Mouse (Mus musculus): ENCODE results near the gene Myh14. TPM values are rescaled to one million over a fixed set of nuclear protein-coding genes. Genes with fewer than 3 reads are reported as not detected.

Gene Myh14
- polyA plus RNA-seq, 1 experiment from 2014 or later = 1.9 TPM

DNA sequence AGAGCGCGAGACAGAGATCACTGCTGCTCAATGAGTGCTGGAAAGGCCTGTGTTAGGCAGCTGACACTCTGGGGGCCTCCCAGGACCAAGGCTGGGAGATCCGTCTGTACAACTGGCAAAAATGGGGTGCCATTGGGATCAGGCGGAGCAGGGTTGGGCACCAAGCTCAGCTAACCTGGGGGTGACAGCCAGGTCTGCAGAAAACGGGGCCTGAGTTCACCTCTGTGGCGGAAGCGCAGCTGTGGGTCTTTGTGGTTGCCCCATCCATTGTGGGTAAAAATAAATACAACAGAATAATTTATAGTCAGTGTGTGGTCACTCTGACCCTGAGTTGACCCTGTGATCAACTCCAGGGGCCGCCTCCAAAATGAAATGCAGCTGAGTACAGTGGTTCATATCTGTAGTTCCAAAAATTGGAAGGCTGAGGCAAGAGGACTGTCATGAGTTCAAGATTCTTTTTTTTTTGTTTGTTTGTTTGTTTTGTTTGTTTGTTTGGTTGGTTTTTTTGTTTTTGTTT lies 21.5 kb downstream of the Myh14 start:
- Histone ChIP-seq H3K4me3 (ENCODE audit: low read depth, low read length) (no peak overlapping the region), H3K9me3 (ENCODE audit: control insufficient read depth, low read length) (no peaks in the 10 kb centered on the region), H3K4me2 (replicated peaks; ENCODE audit: low read depth, low read length) (no peak overlapping the region), H3K27ac (ENCODE audit: low read depth, low read length) (no peak overlapping the region), H3K36me3 (ENCODE audit: control insufficient read depth, insufficient read depth, low read length) (no peaks in the 10 kb centered on the region), H3K27me3 (ENCODE audit: control insufficient read depth, insufficient read depth, low read length) (peaks cover 8% of the 10 kb centered on the region), H3K4me1 (replicated peaks; ENCODE audit: control insufficient read depth, insufficient read depth, low read length) (no peaks in the 10 kb centered on the region), H3K9ac (ENCODE audit: low read depth, low read length) (no peak overlapping the region)
- ATAC-seq (ENCODE audit: low FRiP score) = no peak
- WGBS = 77% methylated on average over 8 of the region's 8 CpGs
- no peak for DNase-seq (ENCODE audit: low spot score)

DNA sequence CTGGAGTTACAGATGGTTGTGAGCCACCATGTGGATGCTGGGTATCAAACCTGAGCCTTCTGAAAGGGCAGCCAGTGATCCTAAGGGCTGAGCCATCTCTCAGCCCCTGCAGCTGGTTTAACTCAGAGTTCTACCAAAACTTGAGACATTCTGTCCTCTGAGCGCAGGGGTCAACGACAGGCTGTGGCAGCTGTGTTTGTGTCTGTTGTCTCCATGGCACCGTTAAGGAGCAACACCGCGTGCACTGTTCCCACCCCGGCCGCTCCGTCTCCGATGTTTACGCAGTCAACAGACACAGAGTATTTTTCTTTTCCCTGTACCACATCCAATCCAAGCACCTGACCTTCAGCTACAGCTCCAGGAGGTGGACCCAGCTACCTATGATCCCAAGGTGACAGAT lies 22.9 kb downstream of the Myh14 start:
- DNase-seq (ENCODE audit: low spot score) = no peak
- Histone ChIP-seq H3K4me1 (replicated peaks; ENCODE audit: control insufficient read depth, insufficient read depth, low read length) (no peaks in the 10 kb centered on the region), H3K27ac (ENCODE audit: low read depth, low read length) (no peak overlapping the region), H3K4me3 (ENCODE audit: low read depth, low read length) (no peak overlapping the region), H3K36me3 (ENCODE audit: control insufficient read depth, insufficient read depth, low read length) (no peaks in the 10 kb centered on the region), H3K27me3 (ENCODE audit: control insufficient read depth, insufficient read depth, low read length) (peaks cover 8% of the 10 kb centered on the region), H3K4me2 (replicated peaks; ENCODE audit: low read depth, low read length) (no peak overlapping the region), H3K9me3 (ENCODE audit: control insufficient read depth, low read length) (no peaks in the 10 kb centered on the region), H3K9ac (ENCODE audit: low read depth, low read length) (no peak overlapping the region)
- 70% methylated on average over 10 of the region's 10 CpGs for WGBS
- ATAC-seq (ENCODE audit: low FRiP score) = no peak

DNA sequence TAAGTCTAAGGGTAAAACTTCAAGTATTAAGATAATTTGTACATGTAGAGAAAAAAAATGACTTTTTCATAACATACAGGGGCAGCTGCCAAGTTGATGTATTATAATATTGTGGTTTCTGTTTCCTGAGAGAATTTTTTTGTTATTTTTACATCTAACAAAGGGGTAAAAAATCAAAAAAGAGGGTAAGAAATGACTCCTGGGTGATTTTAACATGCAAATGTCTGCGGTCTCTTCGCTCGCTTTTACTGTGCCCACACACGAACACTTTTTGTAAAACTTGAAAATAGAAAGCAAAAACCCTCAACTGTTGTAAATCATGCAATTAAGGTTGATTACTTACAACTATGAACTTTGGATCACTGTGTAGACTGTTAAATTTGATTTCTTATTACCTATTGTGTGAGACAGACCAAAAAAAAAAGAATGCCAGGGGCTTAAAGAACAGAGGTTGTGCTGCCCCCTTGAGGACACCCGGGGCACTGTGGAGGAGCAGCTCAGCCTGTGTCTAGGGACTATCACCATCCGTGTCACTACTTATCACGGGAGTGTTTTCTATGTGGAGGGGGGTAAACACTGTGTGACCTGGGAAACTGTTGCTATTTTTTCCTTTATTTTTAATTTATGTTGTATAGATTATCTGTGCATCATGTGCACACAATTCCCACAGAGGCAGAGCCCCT lies 23.5 kb downstream of the Myh14 start:
- Histone ChIP-seq H3K9ac (ENCODE audit: low read depth, low read length) (no peak overlapping the region), H3K4me1 (replicated peaks; ENCODE audit: control insufficient read depth, insufficient read depth, low read length) (no peaks in the 10 kb centered on the region), H3K36me3 (ENCODE audit: control insufficient read depth, insufficient read depth, low read length) (no peaks in the 10 kb centered on the region), H3K9me3 (ENCODE audit: control insufficient read depth, low read length) (no peaks in the 10 kb centered on the region), H3K4me2 (replicated peaks; ENCODE audit: low read depth, low read length) (no peak overlapping the region), H3K4me3 (ENCODE audit: low read depth, low read length) (no peak overlapping the region), H3K27ac (ENCODE audit: low read depth, low read length) (no peak overlapping the region), H3K27me3 (ENCODE audit: control insufficient read depth, insufficient read depth, low read length) (peaks cover 8% of the 10 kb centered on the region)
- 53% methylated on average over 7 of the region's 7 CpGs for WGBS
- ATAC-seq (ENCODE audit: low FRiP score) (no peak), DNase-seq (ENCODE audit: low spot score) (peak; percentile 84)

DNA sequence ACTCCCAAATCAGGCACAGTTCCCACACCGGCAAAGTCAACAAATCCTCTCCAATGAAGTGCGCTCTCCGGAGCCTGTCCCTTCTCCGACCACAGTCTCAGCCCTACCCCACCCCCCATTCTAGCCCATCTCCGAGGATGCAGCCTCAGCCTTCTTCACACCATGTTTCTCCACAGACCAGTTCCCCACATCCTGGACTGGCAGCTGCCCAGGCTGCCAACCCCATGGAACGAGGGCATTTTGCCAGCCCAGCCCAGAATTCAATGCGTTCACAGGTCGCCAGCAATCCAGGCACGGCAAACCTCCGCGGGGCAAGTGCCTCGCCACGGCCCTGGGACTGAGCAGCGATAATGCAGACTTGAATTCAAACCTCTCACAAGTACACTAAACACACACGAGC lies 24.7 kb downstream of the Myh14 start:
- Histone ChIP-seq H3K27me3 (ENCODE audit: control insufficient read depth, insufficient read depth, low read length) (peaks cover 12% of the 10 kb centered on the region), H3K4me3 (ENCODE audit: low read depth, low read length) (no peak overlapping the region), H3K9me3 (ENCODE audit: control insufficient read depth, low read length) (no peaks in the 10 kb centered on the region), H3K27ac (ENCODE audit: low read depth, low read length) (no peak overlapping the region), H3K9ac (ENCODE audit: low read depth, low read length) (no peak overlapping the region), H3K4me2 (replicated peaks; ENCODE audit: low read depth, low read length) (no peak overlapping the region), H3K36me3 (ENCODE audit: control insufficient read depth, insufficient read depth, low read length) (no peaks in the 10 kb centered on the region), H3K4me1 (replicated peaks; ENCODE audit: control insufficient read depth, insufficient read depth, low read length) (no peaks in the 10 kb centered on the region)
- WGBS = 31% methylated on average over 15 of the region's 15 CpGs
- ATAC-seq (ENCODE audit: low FRiP score) (no peak), DNase-seq (ENCODE audit: low spot score) (no peak)

DNA sequence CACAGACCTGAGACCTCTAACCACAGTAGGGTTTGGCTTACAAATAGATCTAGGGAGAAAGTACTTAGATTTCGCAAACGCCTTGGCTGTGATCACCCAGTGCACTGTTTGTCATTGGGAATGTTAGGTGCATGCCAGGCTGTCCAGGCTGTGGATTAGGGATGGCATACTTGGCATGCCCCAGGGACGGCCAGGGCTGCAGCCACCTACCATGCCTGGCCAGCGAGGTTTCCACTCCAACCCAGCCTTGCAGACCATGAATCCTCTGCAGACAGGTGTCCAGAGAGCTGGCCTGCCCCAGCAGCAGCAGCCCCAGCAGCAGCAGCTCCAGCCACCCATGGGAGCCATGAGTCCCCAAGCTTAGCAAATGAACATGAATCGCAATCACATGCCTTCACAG lies 25.4 kb downstream of the Myh14 start:
- DNase-seq (ENCODE audit: low spot score) (no peak), ATAC-seq (ENCODE audit: low FRiP score) (no peak)
- no peak overlapping the region for H3K4me2 ChIP-seq (replicated peaks; ENCODE audit: low read depth, low read length)
- no peaks in the 10 kb centered on the region for H3K4me1 ChIP-seq (replicated peaks; ENCODE audit: control insufficient read depth, insufficient read depth, low read length)
- H3K36me3 ChIP-seq (ENCODE audit: control insufficient read depth, insufficient read depth, low read length) = no peaks in the 10 kb centered on the region
- H3K9me3 ChIP-seq (ENCODE audit: control insufficient read depth, low read length) = no peaks in the 10 kb centered on the region
- WGBS = 79% methylated on average over 5 of the region's 5 CpGs
- peaks cover 15% of the 10 kb centered on the region for H3K27me3 ChIP-seq (ENCODE audit: control insufficient read depth, insufficient read depth, low read length)
- no peak overlapping the region for H3K9ac ChIP-seq (ENCODE audit: low read depth, low read length)
- no peak overlapping the region for H3K4me3 ChIP-seq (ENCODE audit: low read depth, low read length)
- no peak overlapping the region for H3K27ac ChIP-seq (ENCODE audit: low read depth, low read length)

DNA sequence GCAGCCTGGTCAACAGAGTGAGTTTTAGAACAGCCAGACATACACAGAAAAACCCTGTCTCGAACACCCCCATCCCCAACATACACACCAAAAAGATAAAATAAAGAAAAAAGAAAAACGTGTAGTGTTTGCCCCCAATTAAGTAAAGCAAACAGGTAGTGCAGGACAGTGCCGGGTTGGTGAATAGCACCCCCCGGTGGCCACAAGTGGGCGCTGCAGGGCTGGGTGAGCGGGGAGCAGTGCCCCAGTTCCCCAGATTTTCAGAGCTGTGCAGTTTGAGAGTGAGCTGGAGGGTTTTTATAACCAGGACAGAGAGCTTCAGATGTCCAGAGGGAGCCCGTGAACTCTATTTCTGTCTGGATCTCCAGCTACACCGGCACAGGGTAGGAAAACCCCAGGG lies 28.8 kb downstream of the Myh14 start:
- Histone ChIP-seq H3K27ac (ENCODE audit: low read depth, low read length) (no peak overlapping the region), H3K36me3 (ENCODE audit: control insufficient read depth, insufficient read depth, low read length) (no peaks in the 10 kb centered on the region), H3K9me3 (ENCODE audit: control insufficient read depth, low read length) (no peaks in the 10 kb centered on the region), H3K4me2 (replicated peaks; ENCODE audit: low read depth, low read length) (no peak overlapping the region), H3K9ac (ENCODE audit: low read depth, low read length) (no peak overlapping the region), H3K4me1 (replicated peaks; ENCODE audit: control insufficient read depth, insufficient read depth, low read length) (no peaks in the 10 kb centered on the region), H3K27me3 (ENCODE audit: control insufficient read depth, insufficient read depth, low read length) (peaks cover 34% of the 10 kb centered on the region), H3K4me3 (ENCODE audit: low read depth, low read length) (no peak overlapping the region)
- WGBS = 38% methylated on average over 8 of the region's 8 CpGs
- DNase-seq (ENCODE audit: low spot score) (peak; percentile 39), ATAC-seq (ENCODE audit: low FRiP score) (no peak)

DNA sequence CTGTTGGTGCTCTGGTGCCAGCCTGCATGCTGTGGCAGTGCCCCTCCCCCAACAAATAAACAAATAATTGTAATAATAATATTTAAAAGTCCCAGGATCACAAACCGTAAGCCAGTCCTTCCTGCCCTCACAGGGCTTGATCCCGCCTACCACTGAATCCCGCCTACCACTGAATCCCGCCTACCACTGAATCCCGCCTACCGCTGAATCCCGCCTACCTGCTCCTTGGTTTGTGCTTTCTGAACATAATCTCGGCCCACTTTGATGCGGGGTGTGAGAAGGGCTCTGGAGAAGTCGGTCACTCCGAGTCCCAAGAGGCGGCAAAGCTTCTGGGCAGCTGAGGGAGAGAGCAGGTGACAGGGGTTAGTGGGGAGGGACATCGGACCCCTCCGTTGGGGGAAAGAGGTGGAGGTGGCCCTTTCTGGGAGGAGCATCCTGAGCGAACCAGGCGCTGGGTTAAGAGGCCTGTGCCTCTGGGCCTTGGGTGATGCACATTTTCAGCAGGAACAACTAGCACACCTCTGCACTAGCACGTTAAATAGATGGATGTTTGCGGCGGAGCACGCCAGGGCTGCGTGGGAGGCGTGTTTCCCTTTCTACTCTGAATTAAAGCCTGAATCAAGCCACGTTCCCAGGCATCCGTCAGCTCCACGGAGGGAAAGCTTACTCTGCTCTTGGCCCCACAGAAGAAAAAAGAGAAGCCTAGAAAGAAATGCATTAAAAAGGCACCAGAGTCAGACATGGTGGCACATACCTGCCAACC lies 29.6 kb downstream of the Myh14 start:
- Histone ChIP-seq H3K4me1 (replicated peaks; ENCODE audit: control insufficient read depth, insufficient read depth, low read length) (no peaks in the 10 kb centered on the region), H3K27ac (ENCODE audit: low read depth, low read length) (no peak overlapping the region), H3K4me2 (replicated peaks; ENCODE audit: low read depth, low read length) (no peak overlapping the region), H3K4me3 (ENCODE audit: low read depth, low read length) (no peak overlapping the region), H3K36me3 (ENCODE audit: control insufficient read depth, insufficient read depth, low read length) (no peaks in the 10 kb centered on the region), H3K27me3 (ENCODE audit: control insufficient read depth, insufficient read depth, low read length) (peaks cover 32% of the 10 kb centered on the region), H3K9ac (ENCODE audit: low read depth, low read length) (no peak overlapping the region), H3K9me3 (ENCODE audit: control insufficient read depth, low read length) (no peaks in the 10 kb centered on the region)
- DNase-seq (ENCODE audit: low spot score) = no peak
- WGBS = 18% methylated on average over 25 of the region's 25 CpGs
- ATAC-seq (ENCODE audit: low FRiP score) = no peak

DNA sequence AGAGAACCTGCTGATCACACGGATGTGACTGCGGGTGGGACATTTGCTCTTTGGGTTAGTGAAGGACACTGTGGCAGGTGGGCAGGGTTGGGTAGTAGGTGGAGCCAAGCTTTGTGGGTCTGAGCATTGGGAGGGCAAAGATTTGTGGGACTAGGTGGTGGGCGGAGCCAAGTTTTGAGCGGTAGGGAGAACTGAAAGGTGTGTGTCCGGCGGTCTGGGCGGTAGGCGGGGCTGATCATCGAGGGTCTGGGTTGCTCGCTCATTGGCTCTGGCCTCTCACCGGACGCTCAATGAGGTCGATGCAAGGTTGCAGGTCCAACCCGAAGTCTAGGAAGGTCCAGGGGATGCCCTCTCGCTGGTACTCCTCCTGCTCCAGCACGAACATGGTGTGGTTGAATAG lies 32.0 kb downstream of the Myh14 start:
- ATAC-seq (ENCODE audit: low FRiP score) (no peak), DNase-seq (ENCODE audit: low spot score) (no peak)
- H3K27me3 ChIP-seq (ENCODE audit: control insufficient read depth, insufficient read depth, low read length) = peaks cover 26% of the 10 kb centered on the region
- WGBS = 7% methylated on average over 16 of the region's 16 CpGs
- no peak overlapping the region for H3K4me2 ChIP-seq (replicated peaks; ENCODE audit: low read depth, low read length)
- no peak overlapping the region for H3K4me3 ChIP-seq (ENCODE audit: low read depth, low read length)
- no peaks in the 10 kb centered on the region for H3K36me3 ChIP-seq (ENCODE audit: control insufficient read depth, insufficient read depth, low read length)
- no peaks in the 10 kb centered on the region for H3K9me3 ChIP-seq (ENCODE audit: control insufficient read depth, low read length)
- no peaks in the 10 kb centered on the region for H3K4me1 ChIP-seq (replicated peaks; ENCODE audit: control insufficient read depth, insufficient read depth, low read length)
- H3K27ac ChIP-seq (ENCODE audit: low read depth, low read length) = no peak overlapping the region
- H3K9ac ChIP-seq (ENCODE audit: low read depth, low read length) = no peak overlapping the region

DNA sequence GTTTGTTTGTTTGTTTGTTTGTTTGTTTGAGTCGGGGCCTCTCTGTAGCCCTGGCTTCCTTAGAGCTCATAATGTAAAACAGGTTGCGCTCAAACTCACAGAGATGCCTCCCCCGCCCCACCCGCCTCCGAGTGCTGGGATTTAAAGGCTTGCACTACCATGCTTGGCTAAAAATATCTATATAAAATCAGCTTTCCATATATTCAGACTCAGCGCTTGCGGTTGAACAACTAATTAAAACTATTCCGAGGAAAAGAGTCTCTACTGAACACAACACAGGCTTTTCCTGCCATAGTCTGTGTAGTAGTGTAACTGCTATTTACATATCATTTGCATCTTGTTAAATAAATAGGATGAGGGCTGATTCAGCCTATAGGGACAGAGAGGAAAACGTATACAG lies 34.0 kb downstream of the Myh14 start:
- DNase-seq (ENCODE audit: low spot score) (no peak), ATAC-seq (ENCODE audit: low FRiP score) (no peak)
- WGBS = 87% methylated on average over 9 of the region's 9 CpGs
- Histone ChIP-seq H3K4me1 (replicated peaks; ENCODE audit: control insufficient read depth, insufficient read depth, low read length) (no peaks in the 10 kb centered on the region), H3K4me3 (ENCODE audit: low read depth, low read length) (no peak overlapping the region), H3K27ac (ENCODE audit: low read depth, low read length) (no peak overlapping the region), H3K36me3 (ENCODE audit: control insufficient read depth, insufficient read depth, low read length) (no peaks in the 10 kb centered on the region), H3K9me3 (ENCODE audit: control insufficient read depth, low read length) (no peaks in the 10 kb centered on the region), H3K9ac (ENCODE audit: low read depth, low read length) (no peak overlapping the region), H3K27me3 (ENCODE audit: control insufficient read depth, insufficient read depth, low read length) (peaks cover 26% of the 10 kb centered on the region), H3K4me2 (replicated peaks; ENCODE audit: low read depth, low read length) (no peak overlapping the region)
